Mouse (Mus musculus) limb, embryonic 12.5 days (tissue): ENCODE results near the gene Noxo1. TPM values are rescaled to one million over a fixed set of nuclear protein-coding genes. Genes with fewer than 3 reads are reported as not detected.

Experiments
- ATAC-seq: fragments of 200-750 bp; cut with Nextera tagmentation; 2 replicates; pipeline ENCODE4 v1.8.0; 2017; ENCODE audit warnings: low read depth, moderate TSS enrichment; ENCODE audit not compliant: insufficient number of reproducible peaks, insufficient read depth, low FRiP score, low TSS enrichment
- H3K27ac ChIP-seq: fragments of 300-500 bp; sonication (generic); 2 replicates; pipeline ENCODE4 v1.5.1; 2016; ENCODE audit warnings: mild to moderate bottlenecking, moderate library complexity
- H3K27me3 ChIP-seq: fragments of 300-500 bp; sonication (generic); 2 replicates; pipeline ENCODE4 v1.6.1; 2016; ENCODE audit warnings: mild to moderate bottlenecking, moderate library complexity
- H3K36me3 ChIP-seq: fragments of 300-500 bp; sonication (generic); 2 replicates; pipeline ENCODE4 v1.6.1; 2016; ENCODE audit warnings: mild to moderate bottlenecking, moderate library complexity
- H3K4me1 ChIP-seq: fragments of 300-500 bp; sonication (generic); replicated peaks from 2 replicates; pipeline ENCODE4 v1.6.1; 2016
- H3K4me2 ChIP-seq: fragments of 300-500 bp; sonication (generic); 2 replicates; pipeline ENCODE4 v1.6.1; 2016; ENCODE audit warnings: mild to moderate bottlenecking, moderate library complexity
- H3K4me3 ChIP-seq: fragments of 300-500 bp; sonication (generic); replicated peaks from 2 replicates; pipeline ENCODE4 v1.5.1; 2016; ENCODE audit warnings: mild to moderate bottlenecking
- H3K9ac ChIP-seq: fragments of 300-500 bp; sonication (generic); replicated peaks from 2 replicates; pipeline ENCODE4 v1.6.1; 2016; ENCODE audit warnings: mild to moderate bottlenecking, moderate library complexity
- H3K9me3 ChIP-seq: fragments of 300-500 bp; sonication (generic); 2 replicates; pipeline ENCODE4 v1.6.1; 2016; ENCODE audit warnings: mild to moderate bottlenecking, moderate library complexity
- WGBS: fragments of 180-500 bp; shearing (Covaris S2); methylation state at CpG from one replicate; pipeline ENCODE4 v1.1.7; 2016; 5-methylcytosine and 5-hydroxymethylcytosine counted together
- polyA plus RNA-seq: library from polyadenylated mRNA; unstranded; fragments of >200 nt; fragmentation: Nextera tagmentation; extraction: Ambion mirVana; gene quantifications from 2 replicates; pipeline ENCODE4 v1.2.1, GENCODE M21; 2016

Noxo1 gene
- polyA plus RNA-seq, 1 experiment from 2014 or later = 1.7 TPM

- WGBS = 79% methylated on average over 12 of the region's 12 CpGs
- Histone ChIP-seq H3K4me2 (no peak overlapping the region), H3K9ac (no peak overlapping the region), H3K36me3 (no peaks in the 10 kb centered on the region), H3K27me3 (peaks cover 14% of the 10 kb centered on the region; the same call in 1 of the 2 replicates), H3K9me3 (no peaks in the 10 kb centered on the region), H3K27ac (no peak overlapping the region), H3K4me3 (no peak overlapping the region), H3K4me1 (peaks cover 6% of the 10 kb centered on the region)
- ATAC-seq = no peak
Measured at GRCm38 (mm10) chr17:24732233-24732935, 36.4 kb downstream of the Noxo1 start.

- H3K4me2 ChIP-seq = no peak overlapping the region
- WGBS = 90% methylated on average over 21 of the region's 21 CpGs
- peaks cover 10% of the 10 kb centered on the region for H3K4me1 ChIP-seq
- H3K9ac ChIP-seq = peak overlapping the region; percentile 34; the same call in 1 of the 2 replicates
- peaks cover 13% of the 10 kb centered on the region; the same call in 1 of the 2 replicates for H3K27me3 ChIP-seq
- no peaks in the 10 kb centered on the region for H3K36me3 ChIP-seq
- H3K9me3 ChIP-seq = no peaks in the 10 kb centered on the region
- no peak overlapping the region for H3K4me3 ChIP-seq
- no peak for ATAC-seq
- H3K27ac ChIP-seq = no peak overlapping the region
Measured at GRCm38 (mm10) chr17:24733434-24734050, 37.5 kb downstream of the Noxo1 start.

GRCm38 (mm10) chr17:24734513-24734912 lies 38.5 kb downstream of the Noxo1 start:
- ATAC-seq = no peak
- H3K27ac ChIP-seq = no peak overlapping the region
- H3K9me3 ChIP-seq = no peaks in the 10 kb centered on the region
- H3K36me3 ChIP-seq = 0 out of 2 replicates have a peak, but pooled peaks cover 1% of the 10 kb centered on the region
- WGBS = 76% methylated on average over 1 of the region's 1 CpGs
- H3K9ac ChIP-seq = no peak overlapping the region
- peaks cover 10% of the 10 kb centered on the region for H3K4me1 ChIP-seq
- H3K27me3 ChIP-seq = 0 out of 2 replicates have a peak, but pooled peaks cover 11% of the 10 kb centered on the region
- H3K4me2 ChIP-seq = no peak overlapping the region
- H3K4me3 ChIP-seq = no peak overlapping the region

GRCm38 (mm10) chr17:24735446-24735845 lies 39.4 kb downstream of the Noxo1 start:
- Histone ChIP-seq H3K4me3 (no peak overlapping the region), H3K4me2 (no peak overlapping the region), H3K9me3 (no peaks in the 10 kb centered on the region), H3K4me1 (peaks cover 10% of the 10 kb centered on the region), H3K9ac (no peak overlapping the region), H3K27me3 (0 out of 2 replicates have a peak, but pooled peaks cover 11% of the 10 kb centered on the region), H3K36me3 (peaks cover 10% of the 10 kb centered on the region; the same call in 1 of the 2 replicates), H3K27ac (no peak overlapping the region)
- no peak for ATAC-seq
- WGBS = 90% methylated on average over 7 of the region's 7 CpGs

GRCm38 (mm10) chr17:24736330-24737051 lies 40.5 kb downstream of the Noxo1 start, which contains the start of gene Msrb1:
TSS of gene Msrb1 (plus strand) at chr17:24736642.
- H3K36me3 ChIP-seq = peaks cover 16% of the 10 kb centered on the region; the same call in 1 of the 2 replicates
- no peaks in the 10 kb centered on the region for H3K9me3 ChIP-seq
- peak within 1 kb of the TSS; percentile 62; the same call in 1 of the 2 replicates for H3K27ac ChIP-seq
- H3K27me3 ChIP-seq = 0 out of 2 replicates have a peak, but pooled peaks cover 11% of the 10 kb centered on the region
- 2% methylated on average over 29 of the region's 29 CpGs for WGBS
- peak within 1 kb of the TSS; percentile 73 for H3K9ac ChIP-seq
- peak within 1 kb of the TSS; percentile 64 for H3K4me3 ChIP-seq
- H3K4me1 ChIP-seq = peaks cover 10% of the 10 kb centered on the region
- peak within 1 kb of the TSS; percentile 91 for H3K4me2 ChIP-seq
- ATAC-seq = peak; percentile 94

GRCm38 (mm10) chr17:24737135-24737810 lies 41.2 kb downstream of the Noxo1 start:
- peak overlapping the region; percentile 73; the same call in 1 of the 2 replicates for H3K9ac ChIP-seq
- peak overlapping the region; percentile 91 for H3K4me2 ChIP-seq
- H3K36me3 ChIP-seq = peaks cover 23% of the 10 kb centered on the region; the same call in 1 of the 2 replicates
- WGBS = 26% methylated on average over 8 of the region's 8 CpGs
- ATAC-seq = no peak
- peaks cover 10% of the 10 kb centered on the region for H3K4me1 ChIP-seq
- H3K27ac ChIP-seq = no peak overlapping the region
- 0 out of 2 replicates have a peak, but pooled peaks cover 3% of the 10 kb centered on the region for H3K27me3 ChIP-seq
- peak overlapping the region; percentile 64 for H3K4me3 ChIP-seq
- no peaks in the 10 kb centered on the region for H3K9me3 ChIP-seq

GRCm38 (mm10) chr17:24738238-24738637 lies 42.2 kb downstream of the Noxo1 start:
- Histone ChIP-seq H3K36me3 (peaks cover 29% of the 10 kb centered on the region; the same call in 1 of the 2 replicates), H3K27me3 (no peaks in the 10 kb centered on the region), H3K9ac (no peak overlapping the region), H3K4me3 (no peak overlapping the region), H3K4me1 (peaks cover 10% of the 10 kb centered on the region), H3K27ac (no peak overlapping the region), H3K9me3 (no peaks in the 10 kb centered on the region), H3K4me2 (no peak overlapping the region)
- ATAC-seq = no peak
- WGBS = 87% methylated on average over 4 of the region's 4 CpGs

GRCm38 (mm10) chr17:24739926-24740325 lies 43.9 kb downstream of the Noxo1 start:
- H3K27ac ChIP-seq = no peak overlapping the region
- no peaks in the 10 kb centered on the region for H3K27me3 ChIP-seq
- no peak for ATAC-seq

GRCm38 (mm10) chr17:24742307-24742706 lies 46.3 kb downstream of the Noxo1 start:
- WGBS = 90% methylated on average over 8 of the region's 8 CpGs
- 0 out of 2 replicates have a peak, but pooled peaks cover 4% of the 10 kb centered on the region for H3K27me3 ChIP-seq
- H3K36me3 ChIP-seq = peaks cover 29% of the 10 kb centered on the region; the same call in 1 of the 2 replicates
- no peak overlapping the region for H3K9ac ChIP-seq
- H3K4me3 ChIP-seq = no peak overlapping the region
- ATAC-seq = no peak
- no peak overlapping the region for H3K4me2 ChIP-seq
- no peaks in the 10 kb centered on the region for H3K9me3 ChIP-seq
- H3K4me1 ChIP-seq = peaks cover 12% of the 10 kb centered on the region
- no peak overlapping the region for H3K27ac ChIP-seq

More at GRCm38 (mm10) chr17:24739926-24740325, 43.9 kb downstream of the Noxo1 start:
- 86% methylated on average over 8 of the region's 8 CpGs for WGBS
- Histone ChIP-seq H3K9ac (no peak overlapping the region), H3K4me1 (peaks cover 10% of the 10 kb centered on the region), H3K4me3 (no peak overlapping the region), H3K4me2 (no peak overlapping the region), H3K9me3 (no peaks in the 10 kb centered on the region), H3K36me3 (peaks cover 29% of the 10 kb centered on the region; the same call in 1 of the 2 replicates)

GRCm38 (mm10) chr17:24743896-24744295 lies 47.9 kb downstream of the Noxo1 start:
- Histone ChIP-seq H3K4me3 (no peak overlapping the region), H3K36me3 (peaks cover 29% of the 10 kb centered on the region; the same call in 1 of the 2 replicates), H3K9ac (no peak overlapping the region), H3K27ac (no peak overlapping the region), H3K4me2 (no peak overlapping the region), H3K27me3 (0 out of 2 replicates have a peak, but pooled peaks cover 4% of the 10 kb centered on the region), H3K4me1 (peaks cover 11% of the 10 kb centered on the region; the same call in 1 of the 2 replicates), H3K9me3 (no peaks in the 10 kb centered on the region)
- no peak for ATAC-seq
- WGBS = 75% methylated on average over 5 of the region's 5 CpGs
